Mouse (Mus musculus) intestine, embryonic 14.5 days (tissue): Measurements from ENCODE around the gene Soga1. TPM values are rescaled to one million over a fixed set of nuclear protein-coding genes. Genes with fewer than 3 reads are reported as not detected.

Source experiments
- ATAC-seq: fragments of 200-750 bp; cut with Nextera tagmentation; replicated peaks from 2 replicates; pipeline ENCODE4 v1.8.0; 2017; ENCODE audit warnings: low read depth, moderate number of reproducible peaks, moderate TSS enrichment, moderate library complexity; ENCODE audit not compliant: low FRiP score, low TSS enrichment
- DNase-seq: peaks from one replicate; pipeline ENCODE4 v3.0.0-alpha.2; 2018; ENCODE audit warnings: low spot score
- H3K27ac ChIP-seq: fragments of 300-500 bp; sonication (generic); 2 replicates; pipeline ENCODE4 v1.5.1; 2014; ENCODE audit warnings: low read depth, mild to moderate bottlenecking, control low read depth
- H3K27me3 ChIP-seq: fragments of 300-500 bp; sonication (generic); replicated peaks from 2 replicates; pipeline ENCODE4 v1.6.1; 2014; ENCODE audit warnings: low read length, control low read depth; ENCODE audit not compliant: control insufficient read depth, insufficient read depth
- H3K36me3 ChIP-seq: fragments of 300-500 bp; sonication (generic); 2 replicates; pipeline ENCODE4 v1.6.1; 2014; ENCODE audit warnings: low read length, control low read depth; ENCODE audit not compliant: control insufficient read depth, insufficient read depth
- H3K4me1 ChIP-seq: fragments of 300-500 bp; sonication (generic); replicated peaks from 2 replicates; pipeline ENCODE4 v1.6.1; 2014; ENCODE audit warnings: low read length, control low read depth, mixed read lengths; ENCODE audit not compliant: control insufficient read depth, insufficient read depth
- H3K4me2 ChIP-seq: fragments of 300-500 bp; sonication (generic); 2 replicates; pipeline ENCODE4 v1.6.1; 2014; ENCODE audit warnings: low read length
- H3K4me3 ChIP-seq: fragments of 300-500 bp; sonication (generic); 2 replicates; pipeline ENCODE4 v1.5.1; 2014; ENCODE audit warnings: low read depth, low read length, control low read depth, mixed read lengths
- H3K9ac ChIP-seq: fragments of 300-500 bp; sonication (generic); 2 replicates; pipeline ENCODE4 v1.6.1; 2014; ENCODE audit warnings: mild to moderate bottlenecking, low read length
- H3K9me3 ChIP-seq: fragments of 300-500 bp; sonication (generic); 2 replicates; pipeline ENCODE4 v1.6.1; 2016; ENCODE audit warnings: low read length, control low read depth; ENCODE audit not compliant: control insufficient read depth
- WGBS: fragments of 180-500 bp; shearing (Covaris S2); extraction: QIAGEN DNeasy Blood & Tissue Kit; methylation state at CpG from one replicate; pipeline ENCODE4 v1.1.7; 2014; 5-methylcytosine and 5-hydroxymethylcytosine counted together
- polyA plus RNA-seq: library from polyadenylated mRNA; unstranded; fragments of >200 nt; fragmentation: Nextera tagmentation; extraction: Ambion mirVana; gene quantifications from 2 replicates; pipeline ENCODE4 v1.2.1, GENCODE M21; 2014

Gene Soga1
- polyA plus RNA-seq, 1 experiment from 2014 or later: 4.7 TPM

DNA sequence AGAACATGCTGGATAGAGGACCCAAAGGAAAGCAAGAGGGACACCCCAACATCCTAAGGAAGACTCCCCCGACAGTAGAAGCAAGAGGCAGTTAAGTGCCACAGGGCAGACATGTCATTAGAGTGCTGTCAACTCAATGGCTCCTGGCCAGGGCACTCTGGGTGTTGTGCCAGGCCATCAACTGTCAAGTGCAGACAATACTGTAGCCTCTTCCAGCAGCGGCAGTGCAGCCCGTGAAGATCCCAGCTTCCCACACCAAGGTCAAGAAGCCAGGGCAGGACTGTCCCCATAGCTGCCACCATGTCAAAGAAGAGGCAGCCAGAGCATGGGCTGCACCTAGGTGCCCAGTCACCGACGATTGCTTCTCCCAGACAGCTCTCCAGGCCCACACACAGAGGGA lies 1.9 kb downstream of the Soga1 start:
- 32% methylated on average over 5 of the region's 5 CpGs for WGBS
- ATAC-seq: no peak
- H3K36me3 ChIP-seq: peaks cover 12% of the 10 kb centered on the region
- no peaks in the 10 kb centered on the region for H3K9me3 ChIP-seq
- no peak for DNase-seq
- H3K4me1 ChIP-seq: peaks cover 58% of the 10 kb centered on the region
- peak overlapping the region; percentile 91 for H3K4me2 ChIP-seq
- peak overlapping the region; percentile 18; the same call in 1 of the 2 replicates for H3K27ac ChIP-seq
- H3K9ac ChIP-seq: peak overlapping the region; percentile 94
- no peaks in the 10 kb centered on the region for H3K27me3 ChIP-seq
- H3K4me3 ChIP-seq: peak overlapping the region; percentile 53

GRCm38 (mm10) chr2:157076585-157076984 lies 2.5 kb downstream of the Soga1 start:
- Histone ChIP-seq H3K27ac (no peak overlapping the region), H3K27me3 (no peaks in the 10 kb centered on the region), H3K36me3 (peaks cover 12% of the 10 kb centered on the region), H3K4me3 (peak overlapping the region; percentile 53; the same call in 1 of the 2 replicates), H3K9ac (no peak overlapping the region), H3K4me1 (peaks cover 63% of the 10 kb centered on the region), H3K9me3 (no peaks in the 10 kb centered on the region), H3K4me2 (peak overlapping the region; percentile 91)
- WGBS: 76% methylated on average over 7 of the region's 7 CpGs
- ATAC-seq (no peak), DNase-seq (no peak)

DNA sequence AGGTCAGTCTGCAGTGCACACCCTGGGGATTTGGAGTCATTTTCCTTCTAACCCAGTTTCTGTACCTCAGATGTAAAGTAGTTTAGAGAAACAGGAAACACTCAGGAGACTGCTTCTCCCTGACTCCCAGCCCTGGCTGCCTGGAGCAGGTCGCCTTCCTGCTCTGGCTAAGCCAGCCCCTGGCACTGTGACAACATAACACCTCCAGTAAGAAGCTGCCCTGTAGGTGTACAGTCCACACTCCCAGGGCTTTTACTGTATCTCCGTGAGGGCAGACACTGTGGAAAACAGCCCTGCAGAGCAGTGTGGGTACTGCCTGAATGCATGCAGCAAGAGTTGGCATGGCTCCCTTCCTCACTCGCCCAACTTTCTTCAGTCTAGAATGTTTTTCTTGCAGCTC lies 3.4 kb downstream of the Soga1 start:
- ATAC-seq (no peak), DNase-seq (no peak)
- Histone ChIP-seq H3K4me1 (peaks cover 72% of the 10 kb centered on the region), H3K4me2 (peak overlapping the region; percentile 91), H3K4me3 (0 out of 2 replicates have a peak overlapping the region, but pooled peaks have one; percentile 11), H3K36me3 (peaks cover 12% of the 10 kb centered on the region), H3K27ac (peak overlapping the region; percentile 9), H3K9ac (0 out of 2 replicates have a peak overlapping the region, but pooled peaks have one; percentile 3), H3K27me3 (no peaks in the 10 kb centered on the region), H3K9me3 (no peaks in the 10 kb centered on the region)
- 56% methylated on average over 3 of the region's 3 CpGs for WGBS

DNA sequence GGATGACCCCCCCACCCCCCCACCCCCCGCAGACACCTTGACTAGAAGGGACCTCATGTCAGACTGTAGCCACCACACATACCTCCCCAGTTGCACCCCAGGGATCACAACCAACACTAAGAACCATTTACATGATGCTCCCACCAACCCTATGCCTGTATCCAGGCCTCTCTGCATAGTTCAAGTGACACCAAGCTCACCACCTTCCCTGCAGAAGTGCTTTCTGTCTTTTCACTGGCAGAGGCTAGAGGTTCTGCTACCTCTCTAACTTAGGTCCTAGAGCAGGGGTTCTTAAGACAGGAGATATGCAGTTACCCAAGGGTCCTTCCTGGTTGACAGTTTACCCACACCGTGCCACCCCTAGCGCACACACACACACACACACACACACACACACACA lies 3.8 kb downstream of the Soga1 start:
- Histone ChIP-seq H3K27me3 (no peaks in the 10 kb centered on the region), H3K27ac (peak overlapping the region; percentile 9; the same call in 1 of the 2 replicates), H3K36me3 (peaks cover 12% of the 10 kb centered on the region), H3K4me3 (no peak overlapping the region), H3K4me2 (peak overlapping the region; percentile 91), H3K9ac (0 out of 2 replicates have a peak overlapping the region, but pooled peaks have one; percentile 3), H3K4me1 (peaks cover 77% of the 10 kb centered on the region), H3K9me3 (no peaks in the 10 kb centered on the region)
- ATAC-seq (no peak), DNase-seq (no peak)
- 78% methylated on average over 3 of the region's 3 CpGs for WGBS

- DNase-seq (no peak), ATAC-seq (no peak)
- no peak overlapping the region for H3K9ac ChIP-seq
- H3K27me3 ChIP-seq: no peaks in the 10 kb centered on the region
- 65% methylated on average over 5 of the region's 5 CpGs for WGBS
- peak overlapping the region; percentile 6; the same call in 1 of the 2 replicates for H3K4me2 ChIP-seq
- peaks cover 12% of the 10 kb centered on the region for H3K36me3 ChIP-seq
- no peak overlapping the region for H3K27ac ChIP-seq
- peaks cover 79% of the 10 kb centered on the region for H3K4me1 ChIP-seq
- no peaks in the 10 kb centered on the region for H3K9me3 ChIP-seq
- no peak overlapping the region for H3K4me3 ChIP-seq
Measured at GRCm38 (mm10) chr2:157074772-157075171, 4.3 kb downstream of the Soga1 start.

- WGBS: 73% methylated on average over 9 of the region's 9 CpGs
- Histone ChIP-seq H3K27ac (no peak overlapping the region), H3K36me3 (peaks cover 12% of the 10 kb centered on the region), H3K9ac (no peak overlapping the region), H3K27me3 (no peaks in the 10 kb centered on the region), H3K4me3 (no peak overlapping the region), H3K4me1 (peaks cover 82% of the 10 kb centered on the region), H3K9me3 (no peaks in the 10 kb centered on the region), H3K4me2 (peak overlapping the region; percentile 6; the same call in 1 of the 2 replicates)
- DNase-seq (no peak), ATAC-seq (no peak)
Measured at GRCm38 (mm10) chr2:157074186-157074724, 4.8 kb downstream of the Soga1 start.

DNA sequence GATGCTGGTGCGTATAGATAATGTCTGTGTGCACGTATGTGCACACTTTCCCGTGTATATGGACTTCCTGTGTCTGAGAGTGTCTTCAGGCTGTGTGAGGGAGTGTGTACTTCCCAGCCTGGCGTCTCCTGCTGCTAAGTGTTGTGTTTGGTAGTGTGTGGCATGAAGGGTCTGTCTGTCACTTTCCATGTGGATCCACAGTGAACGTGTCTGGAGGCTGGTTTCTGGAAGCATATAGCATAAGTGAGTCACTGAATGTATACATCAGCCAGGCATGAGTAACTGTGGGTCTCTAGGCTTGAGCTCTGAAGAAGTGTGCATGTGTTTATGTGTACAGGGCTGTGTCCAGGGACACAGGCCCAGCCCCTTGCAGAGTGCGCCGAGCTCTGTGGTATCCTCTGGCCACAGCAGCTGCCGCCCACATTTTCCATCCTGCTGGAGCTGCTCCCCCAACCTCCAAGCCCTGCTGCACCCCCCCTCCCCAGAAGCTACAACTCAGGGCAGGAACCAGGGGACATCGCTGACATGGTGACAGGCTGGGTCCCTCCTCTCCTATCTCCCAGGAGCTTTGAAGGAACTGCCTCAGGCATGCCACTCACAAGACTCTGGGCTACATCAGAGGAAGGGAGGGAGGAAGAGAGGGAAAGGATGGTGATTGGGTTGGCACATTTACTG lies 5.5 kb downstream of the Soga1 start:
- H3K9ac ChIP-seq: no peak overlapping the region
- WGBS: 53% methylated on average over 9 of the region's 9 CpGs
- no peak for ATAC-seq
- H3K27me3 ChIP-seq: no peaks in the 10 kb centered on the region
- no peak overlapping the region for H3K4me2 ChIP-seq
- H3K36me3 ChIP-seq: peaks cover 12% of the 10 kb centered on the region
- no peaks in the 10 kb centered on the region for H3K9me3 ChIP-seq
- no peak for DNase-seq
- H3K27ac ChIP-seq: peak overlapping the region; percentile 33; the same call in 1 of the 2 replicates
- H3K4me1 ChIP-seq: peaks cover 90% of the 10 kb centered on the region
- H3K4me3 ChIP-seq: no peak overlapping the region

- H3K4me3 ChIP-seq: no peak overlapping the region
- DNase-seq (no peak), ATAC-seq (no peak)
- H3K36me3 ChIP-seq: peaks cover 12% of the 10 kb centered on the region
- no peaks in the 10 kb centered on the region for H3K27me3 ChIP-seq
- H3K9ac ChIP-seq: no peak overlapping the region
- H3K4me2 ChIP-seq: no peak overlapping the region
- H3K9me3 ChIP-seq: no peaks in the 10 kb centered on the region
- no peak overlapping the region for H3K27ac ChIP-seq
- WGBS: 66% methylated on average over 9 of the region's 9 CpGs
- H3K4me1 ChIP-seq: peaks cover 94% of the 10 kb centered on the region
Measured at GRCm38 (mm10) chr2:157072316-157072990, 6.6 kb downstream of the Soga1 start.
